Comparison of ENCODE assay signal across 26 mouse cellular contexts in the genomic region with DNA sequence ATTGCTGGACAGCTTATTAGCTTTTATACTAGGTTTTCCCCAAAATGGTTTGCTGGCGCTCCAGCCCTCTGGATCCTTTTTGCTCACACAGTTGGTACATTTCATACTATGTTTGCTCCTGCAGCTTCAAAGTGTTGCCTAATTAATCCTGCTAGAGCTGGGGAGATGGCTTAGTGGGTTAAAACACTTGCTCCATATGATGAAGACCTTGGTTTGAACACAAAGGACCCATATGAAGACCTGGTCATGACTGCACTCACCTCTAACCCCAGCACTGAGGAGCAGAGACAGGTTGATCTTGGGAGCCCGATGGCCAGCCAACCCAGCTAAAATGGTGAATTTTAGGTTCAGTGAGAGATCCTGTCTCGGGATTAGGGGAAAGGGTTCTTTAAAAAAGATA.
A peak's percentile ranks its signal among the peaks of the same experiment; 100 is the strongest.
DNase-seq lines count a peak whose midpoint lies in the region; ATAC-seq and TF ChIP-seq lines count a peak whose summit lies in the region.
"Had no signal": no experiment of that assay in that cellular context is flagged by ENCODE, and none has a peak within 500 bp of the region (broad histone marks: within the 10 kb centered on the region; RNA-seq: fewer than 3 reads in every experiment).

No protein-coding gene starts in this region.

- WGBS in liver, embryonic 12.5 days (ENCODE audit: insufficient replicate concordance): 88% methylated on average over 3 of the region's 3 CpGs
- WGBS in liver, postnatal 0 days (ENCODE audit: insufficient replicate concordance): 91% methylated on average over 3 of the region's 3 CpGs
- 83% methylated on average over 3 of the region's 3 CpGs for WGBS in liver, embryonic 14.5 days (ENCODE audit: insufficient replicate concordance)
- WGBS in liver, embryonic 11.5 days: 92% methylated on average over 3 of the region's 3 CpGs
- WGBS in liver, embryonic 15.5 days (ENCODE audit: insufficient replicate concordance): 87% methylated on average over 3 of the region's 3 CpGs

- H3K4me3 ChIP-seq in liver, embryonic 12.5 days: no peak overlapping the region
- H3K4me3 ChIP-seq in liver, postnatal 0 days (ENCODE audit: low read depth, low read length): no peak overlapping the region
- no peak overlapping the region for H3K4me3 ChIP-seq in liver, embryonic 14.5 days (ENCODE audit: insufficient read depth in 1 of 2, low read depth in 2 of 2, low read length in 2 of 2)
- no peak overlapping the region for H3K4me3 ChIP-seq in liver, embryonic 11.5 days (ENCODE audit: low read depth, low read length)
- H3K4me3 ChIP-seq in liver, embryonic 15.5 days (replicated peaks): no peak overlapping the region
- H3K4me3 ChIP-seq: embryonic facial prominence, embryonic 13.5 days; embryonic facial prominence, embryonic 15.5 days; forebrain, embryonic 10.5 days; forebrain, embryonic 12.5 days had no signal

- no peak for TF ChIP-seq CTCF in liver, postnatal 0 days (IDR thresholded peaks at IDR 0.05; ENCODE audit: low read depth)
- TF ChIP-seq CTCF in liver, embryonic 14.5 days (IDR thresholded peaks at IDR 0.05; ENCODE audit: low read depth): no peak

- TF ChIP-seq EP300 in liver, postnatal 0 days (IDR thresholded peaks at IDR 0.05; ENCODE audit: low read depth): no peak
- no peak for TF ChIP-seq EP300 in liver, embryonic 14.5 days (IDR thresholded peaks at IDR 0.05; ENCODE audit: low read depth)

- no peaks in the 10 kb centered on the region for H3K27me3 ChIP-seq in liver, embryonic 12.5 days (replicated peaks)
- no peaks in the 10 kb centered on the region for H3K27me3 ChIP-seq in liver, postnatal 0 days (ENCODE audit: insufficient read depth, low read length)
- H3K27me3 ChIP-seq in liver, embryonic 14.5 days (ENCODE audit: control insufficient read depth, insufficient read depth, low read length): no peaks in the 10 kb centered on the region
- no peaks in the 10 kb centered on the region for H3K27me3 ChIP-seq in liver, embryonic 11.5 days (replicated peaks; ENCODE audit: control insufficient read depth, insufficient read depth, low read length)
- H3K27me3 ChIP-seq in liver, embryonic 15.5 days: no peaks in the 10 kb centered on the region
- H3K27me3 ChIP-seq: embryonic facial prominence, embryonic 13.5 days; embryonic facial prominence, embryonic 15.5 days had no signal

- peak; percentile 59 for DNase-seq in heart, adult 11 months
- no peak for DNase-seq in heart, postnatal 25 days (ENCODE audit: low spot score)
- DNase-seq in liver, postnatal 0 days: no peak
- no peak for DNase-seq in liver, embryonic 14.5 days (ENCODE audit: low read depth in 3 of 3, low spot score in 3 of 3)
- DNase-seq in liver, embryonic 11.5 days (ENCODE audit: low spot score): no peak
- no peak for DNase-seq in gastrocnemius, adult 8-10 months (ENCODE audit: low spot score in 2 of 2)
- DNase-seq: adrenal gland, adult 2 months; adrenal gland, postnatal 10 days; adrenal gland, postnatal 25 days; B cell, adult 2 months; cerebellum, adult 11 months; cerebellum, adult 18-20 months; cerebellum, adult 8-10 months; cerebellum, adult 9-11 months; cerebellum, postnatal 14 days; cerebellum, postnatal 36 days; embryo, embryonic 11 days had no signal

- H3K4me2 ChIP-seq in liver, embryonic 12.5 days: no peak overlapping the region
- H3K4me2 ChIP-seq in liver, postnatal 0 days (ENCODE audit: low read depth, low read length): no peak overlapping the region
- no peak overlapping the region for H3K4me2 ChIP-seq in liver, embryonic 14.5 days (ENCODE audit: low read depth)
- H3K4me2 ChIP-seq in liver, embryonic 11.5 days: no peak overlapping the region
- H3K4me2 ChIP-seq in liver, embryonic 15.5 days: no peak overlapping the region
- H3K4me2 ChIP-seq: embryonic facial prominence, embryonic 13.5 days; embryonic facial prominence, embryonic 15.5 days; forebrain, embryonic 12.5 days had no signal

- H3K27ac ChIP-seq in liver, embryonic 12.5 days: peak overlapping the region; percentile 100
- no peak overlapping the region for H3K27ac ChIP-seq in liver, postnatal 0 days (ENCODE audit: low read depth)
- peak overlapping the region; percentile 98 for H3K27ac ChIP-seq in liver, embryonic 14.5 days
- no peak overlapping the region for H3K27ac ChIP-seq in liver, embryonic 11.5 days (ENCODE audit: low read depth, low read length)
- H3K27ac ChIP-seq in liver, embryonic 15.5 days (replicated peaks): peak overlapping the region; percentile 99
- H3K27ac ChIP-seq: embryonic facial prominence, embryonic 13.5 days; embryonic facial prominence, embryonic 15.5 days; forebrain, embryonic 10.5 days; forebrain, embryonic 12.5 days had no signal

- peak overlapping the region; percentile 24; the same call in 1 of the 2 replicates for H3K9ac ChIP-seq in liver, embryonic 12.5 days
- no peak overlapping the region for H3K9ac ChIP-seq in liver, postnatal 0 days (replicated peaks)
- no peak overlapping the region for H3K9ac ChIP-seq in liver, embryonic 14.5 days (replicated peaks)
- no peak overlapping the region for H3K9ac ChIP-seq in liver, embryonic 11.5 days (ENCODE audit: low read depth, low read length)
- no peak overlapping the region for H3K9ac ChIP-seq in liver, embryonic 15.5 days
- H3K9ac ChIP-seq: embryonic facial prominence, embryonic 13.5 days; embryonic facial prominence, embryonic 15.5 days; forebrain, embryonic 12.5 days had no signal

- peaks cover 7% of the 10 kb centered on the region; the same call in 1 of the 2 replicates for H3K36me3 ChIP-seq in liver, embryonic 12.5 days
- H3K36me3 ChIP-seq in liver, postnatal 0 days (replicated peaks; ENCODE audit: insufficient read depth, low read length): peaks cover 3% of the 10 kb centered on the region; the same call in 1 of the 2 replicates
- peaks cover 2% of the 10 kb centered on the region; the same call in 1 of the 2 replicates for H3K36me3 ChIP-seq in liver, embryonic 14.5 days (replicated peaks; ENCODE audit: control insufficient read depth, insufficient read depth, low read depth)
- H3K36me3 ChIP-seq in liver, embryonic 11.5 days (ENCODE audit: control insufficient read depth, insufficient read depth, low read length): no peaks in the 10 kb centered on the region
- H3K36me3 ChIP-seq in liver, embryonic 15.5 days (replicated peaks): peaks cover 7% of the 10 kb centered on the region; the same call in 1 of the 2 replicates
- H3K36me3 ChIP-seq: embryonic facial prominence, embryonic 13.5 days; embryonic facial prominence, embryonic 15.5 days; forebrain, embryonic 12.5 days; G1E had no signal

- no peak for ATAC-seq in liver, embryonic 12.5 days
- ATAC-seq in liver, postnatal 0 days: no peak
- ATAC-seq in liver, embryonic 14.5 days (ENCODE audit: insufficient read depth): no peak
- no peak for ATAC-seq in liver, embryonic 11.5 days (replicated peaks; ENCODE audit: low FRiP score)
- ATAC-seq in liver, embryonic 15.5 days (ENCODE audit: insufficient read depth): no peak
- ATAC-seq: CD4-positive, CD25-positive, alpha-beta regulatory T cell, adult 4 months; forebrain, embryonic 14.5 days had no signal

- H3K4me1 ChIP-seq in liver, embryonic 12.5 days: peaks cover 80% of the 10 kb centered on the region
- H3K4me1 ChIP-seq in liver, postnatal 0 days (ENCODE audit: insufficient read depth): peaks cover 38% of the 10 kb centered on the region
- H3K4me1 ChIP-seq in liver, embryonic 14.5 days (replicated peaks; ENCODE audit: control insufficient read depth in 2 of 2, insufficient read depth in 2 of 2, low read length in 1 of 2): peaks cover 56 to 59% of the 10 kb centered on the region in 2 experiments
- peaks cover 27% of the 10 kb centered on the region for H3K4me1 ChIP-seq in liver, embryonic 11.5 days (replicated peaks; ENCODE audit: control insufficient read depth, insufficient read depth, low read length)
- peaks cover 65% of the 10 kb centered on the region for H3K4me1 ChIP-seq in liver, embryonic 15.5 days (replicated peaks)

- H3K9me3 ChIP-seq in liver, embryonic 12.5 days (replicated peaks): no peaks in the 10 kb centered on the region
- no peaks in the 10 kb centered on the region for H3K9me3 ChIP-seq in liver, postnatal 0 days (ENCODE audit: low read length)
- no peaks in the 10 kb centered on the region for H3K9me3 ChIP-seq in liver, embryonic 14.5 days (ENCODE audit: control insufficient read depth, low read length)
- no peaks in the 10 kb centered on the region for H3K9me3 ChIP-seq in liver, embryonic 11.5 days (ENCODE audit: control insufficient read depth, low read length)
- H3K9me3 ChIP-seq in liver, embryonic 15.5 days (replicated peaks): no peaks in the 10 kb centered on the region
- H3K9me3 ChIP-seq: embryonic facial prominence, embryonic 13.5 days; embryonic facial prominence, embryonic 15.5 days; forebrain, embryonic 10.5 days; forebrain, embryonic 12.5 days had no signal

- intact Hi-C loops in heart, postnatal 25 days (cut with DNase I): no loop called here

Comparison
In these comparisons a context has a peak if more than half of its experiments do, and no peak if none do; other contexts are left out.
1. H3K27ac ChIP-seq: peak in liver, embryonic 12.5 days (single experiment), liver, embryonic 14.5 days (single experiment) and liver, embryonic 15.5 days (single experiment); none in liver, postnatal 0 days (single experiment) and liver, embryonic 11.5 days (single experiment).